In genomic region chrX:73356719-73357118, GRCm38 (mm10) we compare ENCODE assay signal across 36 mouse cellular contexts. TPM values are rescaled to one million over a fixed set of nuclear protein-coding genes. Genes with fewer than 3 reads are reported as not detected.
DNase-seq lines count a peak whose midpoint lies in the region; ATAC-seq and TF ChIP-seq lines count a peak whose summit lies in the region.
"Had no signal": no experiment of that assay in that cellular context is flagged by ENCODE, and none has a peak within 500 bp of the region (broad histone marks: within the 10 kb centered on the region; RNA-seq: fewer than 3 reads in every experiment).

No protein-coding gene starts in this region.

- no peaks in the 10 kb centered on the region for H3K27me3 ChIP-seq in stomach, postnatal 0 days (ENCODE audit: control insufficient read depth, insufficient read depth, low read length)
- H3K27me3 ChIP-seq: embryonic facial prominence, embryonic 15.5 days; forebrain, embryonic 12.5 days; forebrain, embryonic 15.5 days; heart, embryonic 13.5 days had no signal

- no peak for ATAC-seq in stomach, postnatal 0 days (ENCODE audit: low FRiP score, low TSS enrichment)
- ATAC-seq: activated CD4-positive, CD25-positive, alpha-beta regulatory T cell, adult 4 months; CD4-positive, CD25-positive, alpha-beta regulatory T cell, adult 4 months; forebrain, embryonic 15.5 days; hindbrain, postnatal 0 days; inflammation-experienced regulatory T-cells, adult 6 months; intestine, embryonic 16.5 days had no signal

- no peak overlapping the region for H3K4me2 ChIP-seq in stomach, postnatal 0 days (replicated peaks; ENCODE audit: low read depth)
- H3K4me2 ChIP-seq: embryonic facial prominence, embryonic 15.5 days; forebrain, embryonic 12.5 days; forebrain, embryonic 15.5 days; heart, embryonic 13.5 days; hindbrain, embryonic 14.5 days had no signal

- no peak for TF ChIP-seq CTCF in bone marrow macrophage, adult 2 months (IDR thresholded peaks at IDR 0.05; ENCODE audit: low read depth, low read length)
- TF ChIP-seq CTCF in stomach, postnatal 0 days (IDR thresholded peaks at IDR 0.05; ENCODE audit: low read depth): no peak

- TF ChIP-seq EP300 in stomach, postnatal 0 days (optimal IDR thresholded peaks at IDR 0.05): no peak

- peak overlapping the region; percentile 23 for H3K27ac ChIP-seq in bone marrow macrophage, adult 2 months (ENCODE audit: insufficient read depth, low read depth, low read length)
- peak overlapping the region; percentile 46; the same call in 1 of the 2 replicates for H3K27ac ChIP-seq in macrophage
- H3K27ac ChIP-seq in stomach, postnatal 0 days (replicated peaks): no peak overlapping the region
- H3K27ac ChIP-seq: embryonic facial prominence, embryonic 15.5 days; forebrain, embryonic 12.5 days; forebrain, embryonic 15.5 days; heart, adult 2 months; heart, embryonic 10.5 days; heart, embryonic 13.5 days; hindbrain, embryonic 14.5 days; hindbrain, postnatal 0 days had no signal

- peaks cover 13% of the 10 kb centered on the region; the same call in 1 of the 2 replicates for H3K36me3 ChIP-seq in macrophage (ENCODE audit: inconsistent target)
- peaks cover 2% of the 10 kb centered on the region; the same call in 1 of the 2 replicates for H3K36me3 ChIP-seq in stomach, postnatal 0 days (ENCODE audit: control insufficient read depth, insufficient read depth, low read length)

- WGBS in macrophage (ENCODE audit: missing documents): no CpG with 5 or more reads among the region's 1 CpGs
- WGBS in stomach, postnatal 0 days: 73% methylated on average over 1 of the region's 1 CpGs

- H3K79me2 ChIP-seq in macrophage (ENCODE audit: inconsistent target): no peaks in the 10 kb centered on the region

- no peak overlapping the region for H3K4me3 ChIP-seq in bone marrow macrophage, adult 2 months (ENCODE audit: insufficient read depth, low read length)
- H3K4me3 ChIP-seq in macrophage (ENCODE audit: inconsistent target): no peak overlapping the region
- H3K4me3 ChIP-seq in stomach, postnatal 0 days (ENCODE audit: low read depth, low read length): no peak overlapping the region
- H3K4me3 ChIP-seq: embryonic facial prominence, embryonic 15.5 days; forebrain, embryonic 12.5 days; forebrain, embryonic 15.5 days; heart, adult 2 months; heart, embryonic 10.5 days; heart, embryonic 13.5 days had no signal

- peaks cover 39% of the 10 kb centered on the region for H3K4me1 ChIP-seq in bone marrow macrophage, adult 2 months (ENCODE audit: control insufficient read depth, insufficient read depth, low read length)
- H3K4me1 ChIP-seq in stomach, postnatal 0 days (replicated peaks; ENCODE audit: control insufficient read depth, insufficient read depth): no peaks in the 10 kb centered on the region
- H3K4me1 ChIP-seq: embryonic facial prominence, embryonic 15.5 days; forebrain, embryonic 12.5 days; forebrain, embryonic 15.5 days; heart, embryonic 10.5 days; heart, embryonic 13.5 days had no signal

- DNase-seq in 416B (ENCODE audit: low read depth): peak; percentile 41
- DNase-seq in stomach, postnatal 0 days (ENCODE audit: low spot score): no peak
- DNase-seq in thymus, postnatal 10 days (ENCODE audit: low spot score in 2 of 2): no peak
- no peak for DNase-seq in Muller cell, postnatal 12 days (ENCODE audit: inconsistent ontology term)
- DNase-seq: adrenal gland, adult 8-10 months; adrenal gland, postnatal 25 days; cerebellum, adult 11 months; cerebellum, adult 2 months; cerebellum, adult 9-11 months; cerebellum, postnatal 25 days; embryo, embryonic 11 days; gastrocnemius, postnatal 25 days; heart, adult 2 months; heart, postnatal 14 days; heart, postnatal 4 days had no signal

- H3K9ac ChIP-seq in stomach, postnatal 0 days (ENCODE audit: low read length): no peak overlapping the region
- H3K9ac ChIP-seq: embryonic facial prominence, embryonic 15.5 days; forebrain, embryonic 12.5 days; forebrain, embryonic 15.5 days; heart, embryonic 13.5 days; hindbrain, embryonic 14.5 days had no signal

- TF ChIP-seq POLR2A in bone marrow macrophage, adult 2 months (IDR thresholded peaks at IDR 0.05; ENCODE audit: borderline replicate concordance, low read depth, low read length): no peak

- no peaks in the 10 kb centered on the region for H3K9me3 ChIP-seq in stomach, postnatal 0 days (ENCODE audit: control insufficient read depth, low read length)
- H3K9me3 ChIP-seq: embryonic facial prominence, embryonic 15.5 days; forebrain, embryonic 15.5 days; heart, embryonic 10.5 days had no signal

RNA-seq across cellular contexts. Expression of gene Zfp275, which starts 14.3 kb away (rescaled TPM):
- polyA plus RNA-seq in bone marrow macrophage, adult 2 months (2012; ENCODE audit: insufficient read depth, insufficient read length, missing spikeins): 7.4 and 8.3 TPM in 2 replicates
- 100 to 1,000 TPM in 4 of 26 experiments, 10 to 100 TPM in 22; 15.1 to 119 (median 58.0) TPM for total RNA-seq in macrophage (2018; cell fraction: chromatin; rRNA removed)
- 10 to 100 TPM in 22 of 26 experiments, 1 to 10 TPM in 4; 9.7 to 21.8 (median 13.2) TPM for total RNA-seq in macrophage (2018; cell fraction: cytosol; rRNA removed)
- 10 to 100 TPM; 19.2 to 96.1 (median 47.0) TPM for total RNA-seq in macrophage (2018; cell fraction: nucleus; rRNA removed)
- 6.6 to 8.1 TPM (median 7.9 TPM) in 3 replicates for polyA plus RNA-seq in macrophage (2018)
- 2.6 and 2.8 TPM in 2 replicates for polyA plus RNA-seq in stomach, postnatal 0 days (2015; fragmentation: Nextera tagmentation; extraction: Ambion mirVana)

RNA-seq across cellular contexts. Expression of gene Gm45015, which starts 20.1 kb away (rescaled TPM):
- not detected in 2 replicates for polyA plus RNA-seq in bone marrow macrophage, adult 2 months (2012; ENCODE audit: insufficient read depth, insufficient read length, missing spikeins)
- total RNA-seq in macrophage (2018; cell fraction: chromatin; rRNA removed): not detected
- not detected for total RNA-seq in macrophage (2018; cell fraction: cytosol; rRNA removed)
- not detected for total RNA-seq in macrophage (2018; cell fraction: nucleus; rRNA removed)
- not detected in 3 replicates for polyA plus RNA-seq in macrophage (2018)
- polyA plus RNA-seq in stomach, postnatal 0 days (2015; fragmentation: Nextera tagmentation; extraction: Ambion mirVana): not detected in 2 replicates
- total RNA-seq: adrenal gland, adult 8-10 months; adrenal gland, postnatal 25 days; gastrocnemius, adult 8-10 months; gastrocnemius, postnatal 25 days; heart, adult 2 months; heart, postnatal 14 days; heart, postnatal 4 days; hindbrain, postnatal 0 days; MEL had no signal
- polyA plus RNA-seq: activated CD4-positive, CD25-positive, alpha-beta regulatory T cell, adult 4 months; C2C12; CD4-positive, CD25-positive, alpha-beta regulatory T cell, adult 4 months; cerebellum, adult 2 months; cortical plate, adult 2 months; embryonic facial prominence, embryonic 11.5 days; embryonic facial prominence, embryonic 15.5 days; forebrain, embryonic 12.5 days; forebrain, embryonic 15.5 days; gonadal fat pad, adult 2 months; heart, adult 2 months; heart, embryonic 10.5 days; heart, embryonic 13.5 days; heart, embryonic 16.5 days; hindbrain, embryonic 11.5 days; hindbrain, embryonic 14.5 days; hindbrain, postnatal 0 days; inflammation-experienced regulatory T-cells, adult 6 months; intestine, embryonic 16.5 days had no signal

RNA-seq across cellular contexts. Expression of gene Gm18336, which starts 41.8 kb away (rescaled TPM):
- polyA plus RNA-seq in bone marrow macrophage, adult 2 months (2012; ENCODE audit: insufficient read depth, insufficient read length, missing spikeins): not detected in 2 replicates
- total RNA-seq in macrophage (2018; cell fraction: chromatin; rRNA removed): not detected
- not detected for total RNA-seq in macrophage (2018; cell fraction: cytosol; rRNA removed)
- not detected for total RNA-seq in macrophage (2018; cell fraction: nucleus; rRNA removed)
- polyA plus RNA-seq in macrophage (2018): not detected in 3 replicates
- 0.08 TPM in 1 of 2 replicates, not detected in the other for polyA plus RNA-seq in stomach, postnatal 0 days (2015; fragmentation: Nextera tagmentation; extraction: Ambion mirVana)
- total RNA-seq: adrenal gland, adult 8-10 months; adrenal gland, postnatal 25 days; gastrocnemius, adult 8-10 months; gastrocnemius, postnatal 25 days; heart, adult 2 months; heart, postnatal 14 days; heart, postnatal 4 days had no signal
- polyA plus RNA-seq: activated CD4-positive, CD25-positive, alpha-beta regulatory T cell, adult 4 months; C2C12; CD4-positive, CD25-positive, alpha-beta regulatory T cell, adult 4 months; embryonic facial prominence, embryonic 11.5 days; forebrain, embryonic 12.5 days; forebrain, embryonic 15.5 days; heart, adult 2 months; heart, embryonic 10.5 days; heart, embryonic 13.5 days; heart, embryonic 16.5 days; hindbrain, embryonic 11.5 days; hindbrain, embryonic 14.5 days; inflammation-experienced regulatory T-cells, adult 6 months; intestine, embryonic 16.5 days had no signal

RNA-seq across cellular contexts. Expression of gene Zfp92, which starts 54.2 kb away (rescaled TPM):
- not detected in 2 replicates for polyA plus RNA-seq in bone marrow macrophage, adult 2 months (2012; ENCODE audit: insufficient read depth, insufficient read length, missing spikeins)
- not detected for total RNA-seq in macrophage (2018; cell fraction: chromatin; rRNA removed)
- under 1 TPM in 1 of 26 experiments, not detected in 25; 0.03 TPM for total RNA-seq in macrophage (2018; cell fraction: cytosol; rRNA removed)
- total RNA-seq in macrophage (2018; cell fraction: nucleus; rRNA removed): under 1 TPM in 2 of 26 experiments, not detected in 24; 0.06 to 0.12 TPM
- not detected in 3 replicates for polyA plus RNA-seq in macrophage (2018)
- polyA plus RNA-seq in stomach, postnatal 0 days (2015; fragmentation: Nextera tagmentation; extraction: Ambion mirVana): 0.10 TPM in 2 replicates
- total RNA-seq: gastrocnemius, adult 8-10 months; heart, adult 2 months; heart, postnatal 14 days; heart, postnatal 4 days; MEL had no signal
- polyA plus RNA-seq: heart, adult 2 months; heart, embryonic 13.5 days; heart, embryonic 16.5 days had no signal
